Mouse (Mus musculus) midbrain, embryonic 14.5 days (tissue): ENCODE measurements around the gene Slc35a5. TPM values are rescaled to one million over a fixed set of nuclear protein-coding genes. Genes with fewer than 3 reads are reported as not detected.

Experiments
- ATAC-seq: fragments of 200-750 bp; cut with Nextera tagmentation; 2 replicates; pipeline ENCODE4 v1.8.0; 2017; ENCODE audit warnings: moderate number of reproducible peaks, moderate library complexity; ENCODE audit not compliant: low FRiP score, low TSS enrichment
- DNase-seq: peaks from one replicate; pipeline ENCODE4 v3.0.0-alpha.2; 2015
- H3K27ac ChIP-seq: fragments of 300-500 bp; sonication (generic); replicated peaks from 2 replicates; pipeline ENCODE4 v1.5.1; 2014; ENCODE audit warnings: mild to moderate bottlenecking, low read depth, low read length, moderate library complexity
- H3K27me3 ChIP-seq: fragments of 300-500 bp; sonication (generic); 2 replicates; pipeline ENCODE4 v1.6.1; 2014; ENCODE audit warnings: low read length, control low read depth, mixed read lengths; ENCODE audit not compliant: control insufficient read depth, insufficient read depth
- H3K36me3 ChIP-seq: fragments of 300-500 bp; sonication (generic); 2 replicates; pipeline ENCODE4 v1.6.1; 2014; ENCODE audit warnings: low read length, control low read depth; ENCODE audit not compliant: control insufficient read depth, insufficient read depth
- H3K4me1 ChIP-seq: fragments of 300-500 bp; sonication (generic); 2 replicates; pipeline ENCODE4 v1.6.1; 2014; ENCODE audit warnings: mild to moderate bottlenecking, antibody characterized with exemption, low read length, control low read depth; ENCODE audit not compliant: control insufficient read depth, insufficient read depth
- H3K4me2 ChIP-seq: fragments of 300-500 bp; sonication (generic); 2 replicates; pipeline ENCODE4 v1.6.1; 2014; ENCODE audit warnings: mild to moderate bottlenecking, low read length, moderate library complexity
- H3K4me3 ChIP-seq: fragments of 300-500 bp; sonication (generic); replicated peaks from 2 replicates; pipeline ENCODE4 v1.5.1; 2014; ENCODE audit warnings: low read depth, low read length
- H3K9ac ChIP-seq: fragments of 300-500 bp; sonication (generic); replicated peaks from 2 replicates; pipeline ENCODE4 v1.6.1; 2014; ENCODE audit warnings: mild to moderate bottlenecking, low read length, moderate library complexity
- H3K9me3 ChIP-seq: fragments of 300-500 bp; sonication (generic); 2 replicates; pipeline ENCODE4 v1.6.1; 2016; ENCODE audit warnings: low read length, control low read depth, mixed read lengths; ENCODE audit not compliant: control insufficient read depth
- WGBS: fragments of 180-500 bp; shearing (Covaris S2); extraction: QIAGEN DNeasy Blood & Tissue Kit; methylation state at CpG from one replicate; pipeline ENCODE4 v1.1.7; 2014; 5-methylcytosine and 5-hydroxymethylcytosine counted together
- polyA plus RNA-seq: library from polyadenylated mRNA; unstranded; fragments of >200 nt; fragmentation: Nextera tagmentation; extraction: Ambion mirVana; gene quantifications from 2 replicates; pipeline ENCODE4 v1.2.1, GENCODE M21; 2014

The Slc35a5 gene
- polyA plus RNA-seq, 1 experiment from 2014 or later: 29.8 TPM

- H3K9ac ChIP-seq: no peak overlapping the region
- no peaks in the 10 kb centered on the region for H3K9me3 ChIP-seq
- WGBS: 12% methylated on average over 10 of the region's 10 CpGs
- no peak overlapping the region for H3K27ac ChIP-seq
- no peak overlapping the region for H3K4me3 ChIP-seq
- no peaks in the 10 kb centered on the region for H3K36me3 ChIP-seq
- peaks cover 6% of the 10 kb centered on the region; the same call in 1 of the 2 replicates for H3K4me1 ChIP-seq
- no peaks in the 10 kb centered on the region for H3K27me3 ChIP-seq
- DNase-seq (peak; percentile 89), ATAC-seq (peak; percentile 82; the same call in 1 of the 2 replicates)
- H3K4me2 ChIP-seq: no peak overlapping the region
Measured at GRCm38 (mm10) chr16:45090005-45090404, 68.5 kb downstream of the Slc35a5 start.

Other genes with a start within 250 kb of the Slc35a5 start
- gene Cd200r3, start 215.0 kb downstream of the Slc35a5 start, polyA plus RNA-seq: not detected in 2 replicates
- 2.1 and 5.3 TPM in 2 replicates for gene Ccdc80, start 65.3 kb downstream of the Slc35a5 start, polyA plus RNA-seq
- gene Atg3, start 79 bp upstream of the Slc35a5 start, polyA plus RNA-seq: 44.6 and 46.6 TPM in 2 replicates
- 0.11 and 0.16 TPM in 2 replicates for gene Btla, start 65.6 kb upstream of the Slc35a5 start, polyA plus RNA-seq